13 mouse cellular contexts compared by ENCODE assay signal in the genomic region with DNA sequence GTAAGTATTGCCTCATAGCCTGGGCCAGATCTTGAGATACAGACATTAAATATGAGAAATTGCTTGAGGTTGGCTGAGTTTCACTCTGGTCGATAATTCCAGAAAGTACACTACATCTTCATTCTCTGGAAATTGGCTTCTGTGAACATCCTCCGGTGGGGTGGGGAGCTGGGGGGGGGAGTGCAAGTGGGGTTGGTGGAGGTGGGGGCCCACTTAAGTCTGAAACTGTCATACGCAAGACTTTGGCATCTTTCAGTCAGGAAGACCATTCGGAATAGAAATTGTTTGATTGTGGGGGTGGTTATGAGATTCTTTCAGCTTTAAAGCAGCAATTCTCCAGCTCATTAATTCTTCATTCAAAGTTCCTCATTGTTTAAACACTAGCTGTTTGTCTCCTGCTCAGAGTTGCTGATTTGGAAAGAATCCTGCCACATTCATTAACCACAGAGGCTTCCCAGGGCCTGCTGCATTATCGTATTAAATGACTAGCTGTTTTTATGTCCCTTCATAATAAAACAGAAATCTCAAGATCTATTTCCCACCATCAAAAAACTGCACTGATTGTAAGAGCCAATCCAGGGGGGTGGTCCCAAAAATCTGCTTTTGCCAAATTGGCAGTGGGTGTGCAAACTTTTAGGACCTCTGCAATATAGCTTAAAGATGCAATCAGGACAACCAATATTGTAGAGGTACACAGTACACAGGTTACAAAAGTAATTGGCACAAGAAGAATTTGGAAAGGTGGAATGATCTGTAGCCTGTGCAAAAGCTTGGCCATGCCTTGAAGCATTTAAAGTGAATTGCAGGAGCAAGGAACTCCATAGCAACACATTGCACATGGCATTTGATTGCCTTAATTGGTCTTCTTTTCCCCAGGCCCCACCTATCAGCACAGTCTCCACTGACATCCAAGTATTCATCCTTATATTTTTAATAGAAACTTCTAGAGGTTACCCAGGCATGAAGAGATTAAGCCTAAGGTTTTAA.
DNase-seq lines count a peak whose midpoint lies in the region; ATAC-seq and TF ChIP-seq lines count a peak whose summit lies in the region.
"Had no signal": no experiment of that assay in that cellular context is flagged by ENCODE, and none has a peak within 500 bp of the region (broad histone marks: within the 10 kb centered on the region; RNA-seq: fewer than 3 reads in every experiment).

No protein-coding gene starts in this region.

- no peaks in the 10 kb centered on the region for H3K36me3 ChIP-seq in kidney, embryonic 15.5 days
- no peaks in the 10 kb centered on the region for H3K36me3 ChIP-seq in hindbrain, embryonic 14.5 days (replicated peaks; ENCODE audit: control insufficient read depth, insufficient read depth)
- H3K36me3 ChIP-seq: embryonic facial prominence, embryonic 15.5 days had no signal

- no peak for TF ChIP-seq POLR2A in brain, embryonic 14.5 days (IDR thresholded peaks at IDR 0.05; ENCODE audit: borderline replicate concordance, extremely low read depth, insufficient read depth, insufficient read length, poor library complexity, severe bottlenecking)

- no peak for DNase-seq in kidney, postnatal 25 days
- peak; percentile 94 for DNase-seq in Muller cell, postnatal 12 days (ENCODE audit: inconsistent ontology term)
- DNase-seq in brain, embryonic 14.5 days (ENCODE audit: low read depth) = peak; percentile 89
- peak; percentile 47 for DNase-seq in hindbrain, embryonic 14.5 days (ENCODE audit: low spot score)
- no peak for DNase-seq in heart, postnatal 4 days
- DNase-seq in spleen, postnatal 10 days (ENCODE audit: low spot score in 2 of 2) = no peak
- DNase-seq: cerebellum, postnatal 10 days; heart, adult 18-20 months; lung, postnatal 10 days had no signal

- H3K4me2 ChIP-seq in kidney, embryonic 15.5 days = no peak overlapping the region
- no peak overlapping the region for H3K4me2 ChIP-seq in hindbrain, embryonic 14.5 days (replicated peaks)
- H3K4me2 ChIP-seq: embryonic facial prominence, embryonic 15.5 days had no signal

- peak; percentile 81 for ATAC-seq in kidney, embryonic 15.5 days (replicated peaks; ENCODE audit: low FRiP score)
- ATAC-seq in hindbrain, embryonic 14.5 days (ENCODE audit: low FRiP score) = peak; percentile 41; the same call in 1 of the 2 replicates
- no peak for ATAC-seq in megakaryocyte-erythroid progenitor cell, adult 5-6 weeks (replicated peaks; ENCODE audit: low FRiP score, low TSS enrichment, poor library complexity, severe bottlenecking)
- ATAC-seq: CD4-positive, CD25-positive, alpha-beta regulatory T cell, adult 4 months had no signal

- no peak overlapping the region for H3K4me3 ChIP-seq in kidney, embryonic 15.5 days (replicated peaks)
- H3K4me3 ChIP-seq in hindbrain, embryonic 14.5 days (replicated peaks; ENCODE audit: low read length) = no peak overlapping the region
- H3K4me3 ChIP-seq: embryonic facial prominence, embryonic 15.5 days had no signal

- H3K4me1 ChIP-seq in kidney, embryonic 15.5 days = peaks cover 26% of the 10 kb centered on the region
- peaks cover 13% of the 10 kb centered on the region for H3K4me1 ChIP-seq in hindbrain, embryonic 14.5 days (replicated peaks; ENCODE audit: control insufficient read depth, insufficient read depth, low read length)
- H3K4me1 ChIP-seq: embryonic facial prominence, embryonic 15.5 days had no signal

- 43% methylated on average over 5 of the region's 5 CpGs for WGBS in kidney, embryonic 15.5 days
- 26% methylated on average over 5 of the region's 5 CpGs for WGBS in hindbrain, embryonic 14.5 days

- TF ChIP-seq CTCF in brain, embryonic 14.5 days (IDR thresholded peaks at IDR 0.05; ENCODE audit: borderline replicate concordance, extremely low read depth, insufficient read depth, insufficient read length) = no peak

- H3K9ac ChIP-seq in kidney, embryonic 15.5 days = no peak overlapping the region
- H3K9ac ChIP-seq in hindbrain, embryonic 14.5 days = no peak overlapping the region
- H3K9ac ChIP-seq: embryonic facial prominence, embryonic 15.5 days had no signal

- H3K9me3 ChIP-seq in kidney, embryonic 15.5 days (replicated peaks) = no peaks in the 10 kb centered on the region
- H3K9me3 ChIP-seq in hindbrain, embryonic 14.5 days (ENCODE audit: control insufficient read depth, low read length) = no peaks in the 10 kb centered on the region
- H3K9me3 ChIP-seq: embryonic facial prominence, embryonic 15.5 days had no signal

- H3K27ac ChIP-seq in kidney, embryonic 15.5 days = peak overlapping the region; percentile 69
- H3K27ac ChIP-seq in hindbrain, embryonic 14.5 days = 0 out of 2 replicates have a peak overlapping the region, but pooled peaks have one; percentile 20
- H3K27ac ChIP-seq: embryonic facial prominence, embryonic 15.5 days had no signal

- H3K27me3 ChIP-seq in kidney, embryonic 15.5 days = no peaks in the 10 kb centered on the region
- H3K27me3 ChIP-seq in hindbrain, embryonic 14.5 days (ENCODE audit: control insufficient read depth, insufficient read depth, low read length) = no peaks in the 10 kb centered on the region
- H3K27me3 ChIP-seq: embryonic facial prominence, embryonic 15.5 days had no signal

Comparison
In these comparisons a context has a peak if more than half of its experiments do, and no peak if none do; other contexts are left out.
1. DNase-seq: peak in Muller cell, postnatal 12 days (single experiment), brain, embryonic 14.5 days (single experiment) and hindbrain, embryonic 14.5 days (single experiment); none in kidney, postnatal 25 days (0 of 2), heart, postnatal 4 days (single experiment) and spleen, postnatal 10 days (0 of 2).